Comparison of ENCODE assay signal across 13 mouse cellular contexts in the genomic region with DNA sequence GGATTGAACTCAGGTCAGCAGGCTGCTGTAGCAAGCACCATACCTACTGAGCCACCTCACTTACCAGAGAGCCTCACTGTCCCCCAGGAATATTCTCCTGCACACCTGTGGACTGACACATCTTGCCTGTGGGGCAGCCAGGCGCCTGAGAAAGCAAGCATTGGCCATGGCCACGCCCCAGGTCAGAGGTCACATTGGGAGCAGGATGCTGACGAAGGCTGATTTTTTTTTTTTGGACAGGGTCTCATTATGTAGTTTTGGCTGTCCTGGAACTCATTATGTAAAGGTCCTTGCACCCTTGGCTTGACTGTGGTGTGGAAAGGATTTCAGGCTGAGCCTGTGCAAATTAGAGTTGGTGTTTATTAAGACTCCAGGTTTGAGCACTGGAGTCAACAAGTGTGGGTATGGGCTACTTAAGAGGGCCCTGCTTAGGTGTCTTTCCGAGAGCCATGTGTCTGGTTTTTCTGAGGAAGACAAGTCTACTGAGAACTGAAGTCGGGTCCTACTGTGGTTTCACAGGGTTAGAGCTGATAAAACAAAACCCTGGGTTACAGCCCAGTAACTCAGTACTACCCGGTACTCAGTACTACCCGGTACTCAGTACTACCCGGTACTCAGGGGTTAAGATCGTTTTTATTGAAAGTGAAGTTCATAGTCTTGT.
DNase-seq lines count a peak whose midpoint lies in the region; ATAC-seq lines count a peak whose summit lies in the region.
"Had no signal": no experiment of that assay in that cellular context is flagged by ENCODE, and none has a peak within 500 bp of the region (broad histone marks: within the 10 kb centered on the region; RNA-seq: fewer than 3 reads in every experiment).

No protein-coding gene starts in this region.

- DNase-seq in heart, postnatal 4 days: no peak
- DNase-seq in R1 (ENCODE audit: low read depth, low spot score): peak; percentile 59
- peak; percentile 72 for DNase-seq in limb, embryonic 11.5 days (ENCODE audit: low spot score)
- DNase-seq in layer of hippocampus, postnatal 36 days: no peak
- DNase-seq in midbrain, embryonic 10.5 days (ENCODE audit: low spot score): no peak
- DNase-seq: cerebellum, adult 9-11 months; forebrain, postnatal 0 days; gastrocnemius, postnatal 36 days; lung, adult 18-20 months had no signal

- H3K9ac ChIP-seq in heart, embryonic 11.5 days (ENCODE audit: low read depth, low read length): no peak overlapping the region
- H3K9ac ChIP-seq in limb, embryonic 11.5 days (ENCODE audit: low read length): no peak overlapping the region
- H3K9ac ChIP-seq: forebrain, postnatal 0 days had no signal

- no peaks in the 10 kb centered on the region for H3K27me3 ChIP-seq in heart, embryonic 11.5 days (ENCODE audit: control insufficient read depth, insufficient read depth, low read length)
- no peaks in the 10 kb centered on the region for H3K27me3 ChIP-seq in megakaryocyte, embryonic 14.5 days (replicated peaks)
- H3K27me3 ChIP-seq in limb, embryonic 11.5 days (ENCODE audit: control insufficient read depth, insufficient read depth, low read length): no peaks in the 10 kb centered on the region
- no peaks in the 10 kb centered on the region for H3K27me3 ChIP-seq in midbrain, embryonic 10.5 days (ENCODE audit: low read depth, poor library complexity, severe bottlenecking)

- no peak overlapping the region for H3K4me2 ChIP-seq in heart, embryonic 11.5 days
- H3K4me2 ChIP-seq in limb, embryonic 11.5 days (ENCODE audit: low read depth, severe bottlenecking): no peak overlapping the region

- 71% methylated on average over 9 of the region's 9 CpGs for WGBS in heart, embryonic 11.5 days (ENCODE audit: insufficient replicate concordance)
- WGBS in limb, embryonic 11.5 days: 48% methylated on average over 9 of the region's 9 CpGs
- WGBS in midbrain, embryonic 10.5 days: 70% methylated on average over 9 of the region's 9 CpGs

- H3K4me1 ChIP-seq in heart, embryonic 11.5 days (ENCODE audit: control insufficient read depth, insufficient read depth, low read length): peaks cover 87% of the 10 kb centered on the region
- H3K4me1 ChIP-seq in megakaryocyte, embryonic 14.5 days: peaks cover 100% of the 10 kb centered on the region
- H3K4me1 ChIP-seq in limb, embryonic 11.5 days (ENCODE audit: control insufficient read depth, insufficient read depth, low read length): peaks cover 78% of the 10 kb centered on the region
- H3K4me1 ChIP-seq in midbrain, embryonic 10.5 days: peaks cover 88% of the 10 kb centered on the region

- ATAC-seq in heart, embryonic 11.5 days (replicated peaks; ENCODE audit: insufficient number of reproducible peaks, low FRiP score, low TSS enrichment): no peak
- ATAC-seq in megakaryocyte, adult 5-6 weeks (ENCODE audit: poor library complexity, severe bottlenecking): no peak
- no peak for ATAC-seq in limb, embryonic 11.5 days (ENCODE audit: insufficient number of reproducible peaks, low FRiP score, low TSS enrichment, low read depth)
- ATAC-seq: forebrain, postnatal 0 days; hindbrain, postnatal 0 days had no signal

- no peaks in the 10 kb centered on the region for H3K9me3 ChIP-seq in heart, embryonic 11.5 days (replicated peaks; ENCODE audit: control insufficient read depth, low read length)
- no peaks in the 10 kb centered on the region for H3K9me3 ChIP-seq in megakaryocyte, embryonic 14.5 days
- no peaks in the 10 kb centered on the region for H3K9me3 ChIP-seq in limb, embryonic 11.5 days (ENCODE audit: control insufficient read depth, low read length)
- no peaks in the 10 kb centered on the region for H3K9me3 ChIP-seq in midbrain, embryonic 10.5 days (replicated peaks)

- H3K36me3 ChIP-seq in heart, embryonic 11.5 days (ENCODE audit: control insufficient read depth, insufficient read depth, low read length): no peaks in the 10 kb centered on the region
- H3K36me3 ChIP-seq in megakaryocyte, embryonic 14.5 days (replicated peaks; ENCODE audit: low read length): peaks cover 23% of the 10 kb centered on the region
- no peaks in the 10 kb centered on the region for H3K36me3 ChIP-seq in limb, embryonic 11.5 days (ENCODE audit: control insufficient read depth, insufficient read depth, low read length)
- no peaks in the 10 kb centered on the region for H3K36me3 ChIP-seq in midbrain, embryonic 10.5 days

- H3K27ac ChIP-seq in heart, embryonic 11.5 days (ENCODE audit: low read depth, low read length): 0 out of 2 replicates have a peak overlapping the region, but pooled peaks have one; percentile 43
- H3K27ac ChIP-seq in limb, embryonic 11.5 days (replicated peaks; ENCODE audit: low read depth, low read length): no peak overlapping the region
- no peak overlapping the region for H3K27ac ChIP-seq in midbrain, embryonic 10.5 days (replicated peaks)
- H3K27ac ChIP-seq: hindbrain, postnatal 0 days had no signal

- no peak overlapping the region for H3K4me3 ChIP-seq in heart, embryonic 11.5 days (ENCODE audit: low read depth, low read length)
- peak overlapping the region; percentile 23 for H3K4me3 ChIP-seq in megakaryocyte, embryonic 14.5 days (replicated peaks)
- no peak overlapping the region for H3K4me3 ChIP-seq in limb, embryonic 11.5 days (ENCODE audit: low read depth, low read length)
- no peak overlapping the region for H3K4me3 ChIP-seq in midbrain, embryonic 10.5 days

Comparison
In these comparisons a context has a peak if more than half of its experiments do, and no peak if none do; other contexts are left out.
1. DNase-seq: peak in R1 (single experiment) and limb, embryonic 11.5 days (single experiment); none in heart, postnatal 4 days (single experiment), layer of hippocampus, postnatal 36 days (0 of 2) and midbrain, embryonic 10.5 days (single experiment).